Mouse (Mus musculus): Measurements from ENCODE around the gene Hist1h3b.

GRCm38 (mm10) chr13:23792520-23792919 lies 40.5 kb downstream of the Hist1h3b start:
- TF ChIP-seq CTCF (IDR thresholded peaks at IDR 0.05; ENCODE audit: control insufficient read depth, insufficient read depth, insufficient replicate concordance, low read depth, low read length) (no peak; the same call in 1 of the 2 replicates), POLR2A (IDR thresholded peaks at IDR 0.05; ENCODE audit: control insufficient read depth, low read depth, low read length) (no peak)

Data from testis, adult 2 months (tissue).